Mouse (Mus musculus) embryonic facial prominence, embryonic 15.5 days (tissue): Measurements from ENCODE around the gene Acsbg1. TPM values are rescaled to one million over a fixed set of nuclear protein-coding genes. Genes with fewer than 3 reads are reported as not detected.

Experiments used
- ATAC-seq: fragments of 200-750 bp; cut with Nextera tagmentation; 2 replicates; pipeline ENCODE4 v1.8.0; 2017; ENCODE audit warnings: low read depth, moderate TSS enrichment; ENCODE audit not compliant: insufficient number of reproducible peaks, low FRiP score, low TSS enrichment
- H3K27ac ChIP-seq: fragments of 300-500 bp; sonication (generic); replicated peaks from 2 replicates; pipeline ENCODE4 v1.5.1; 2015; ENCODE audit warnings: mild to moderate bottlenecking, inconsistent platforms
- H3K27me3 ChIP-seq: fragments of 300-500 bp; sonication (generic); 2 replicates; pipeline ENCODE4 v1.6.1; 2015; ENCODE audit warnings: inconsistent platforms
- H3K36me3 ChIP-seq: fragments of 300-500 bp; sonication (generic); 2 replicates; pipeline ENCODE4 v1.6.1; 2015; ENCODE audit warnings: mild to moderate bottlenecking, inconsistent platforms
- H3K4me1 ChIP-seq: fragments of 300-500 bp; sonication (generic); 2 replicates; pipeline ENCODE4 v1.6.1; 2015; ENCODE audit warnings: inconsistent platforms
- H3K4me2 ChIP-seq: fragments of 300-500 bp; sonication (generic); replicated peaks from 2 replicates; pipeline ENCODE4 v1.6.1; 2015; ENCODE audit warnings: mild to moderate bottlenecking, inconsistent platforms
- H3K4me3 ChIP-seq: fragments of 300-500 bp; sonication (generic); replicated peaks from 2 replicates; pipeline ENCODE4 v1.5.1; 2015; ENCODE audit warnings: mild to moderate bottlenecking, inconsistent platforms
- H3K9ac ChIP-seq: fragments of 300-500 bp; sonication (generic); 2 replicates; pipeline ENCODE4 v1.6.1; 2015; ENCODE audit warnings: inconsistent platforms
- H3K9me3 ChIP-seq: fragments of 300-500 bp; sonication (generic); replicated peaks from 2 replicates; pipeline ENCODE4 v1.6.1; 2016; ENCODE audit warnings: inconsistent platforms
- WGBS: fragments of 180-500 bp; shearing (Covaris S2); methylation state at CpG from one replicate; pipeline ENCODE4 v1.1.7; 2015; 5-methylcytosine and 5-hydroxymethylcytosine counted together
- microRNA-seq: library from miRNA; unstranded; fragments of <30 nt; microRNA quantifications from one replicate; pipeline ENCODE4, GENCODE M21; 2016; ENCODE audit warnings: borderline number of aligned reads
- polyA plus RNA-seq: library from polyadenylated mRNA; unstranded; fragments of >200 nt; fragmentation: Nextera tagmentation; extraction: Ambion mirVana; gene quantifications from 2 replicates; pipeline ENCODE4 v1.2.1, GENCODE M21; 2015

The Acsbg1 gene
- polyA plus RNA-seq, 1 experiment from 2014 or later = 9.0 TPM

DNA sequence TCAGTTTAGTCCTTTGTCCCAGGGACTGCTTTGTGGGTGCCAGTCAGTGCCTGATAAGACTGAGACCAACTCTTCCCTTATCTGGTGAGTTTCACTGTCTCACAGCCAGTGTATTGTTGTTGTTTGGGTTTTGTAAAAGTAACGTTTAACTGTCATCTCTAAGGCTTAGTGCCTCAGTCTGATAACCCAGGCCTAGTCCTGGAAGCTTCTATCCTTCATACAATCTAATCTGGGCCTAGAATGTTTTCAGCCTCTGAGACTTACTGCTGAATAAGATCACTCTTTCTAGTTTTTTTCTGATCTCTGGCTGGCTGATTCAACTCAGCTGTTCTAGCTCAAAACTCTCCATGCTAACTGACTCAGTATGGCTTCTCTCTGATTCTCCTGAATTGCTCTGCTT, 78.0 kb downstream of the Acsbg1 start:
- Histone ChIP-seq H3K4me2 (no peak overlapping the region), H3K9me3 (no peaks in the 10 kb centered on the region), H3K27ac (no peak overlapping the region), H3K4me3 (no peak overlapping the region), H3K27me3 (no peaks in the 10 kb centered on the region), H3K4me1 (peaks cover 15% of the 10 kb centered on the region; the same call in 1 of the 2 replicates), H3K36me3 (no peaks in the 10 kb centered on the region), H3K9ac (no peak overlapping the region)
- WGBS = 52% methylated on average over 1 of the region's 1 CpGs
- no peak for ATAC-seq

DNA sequence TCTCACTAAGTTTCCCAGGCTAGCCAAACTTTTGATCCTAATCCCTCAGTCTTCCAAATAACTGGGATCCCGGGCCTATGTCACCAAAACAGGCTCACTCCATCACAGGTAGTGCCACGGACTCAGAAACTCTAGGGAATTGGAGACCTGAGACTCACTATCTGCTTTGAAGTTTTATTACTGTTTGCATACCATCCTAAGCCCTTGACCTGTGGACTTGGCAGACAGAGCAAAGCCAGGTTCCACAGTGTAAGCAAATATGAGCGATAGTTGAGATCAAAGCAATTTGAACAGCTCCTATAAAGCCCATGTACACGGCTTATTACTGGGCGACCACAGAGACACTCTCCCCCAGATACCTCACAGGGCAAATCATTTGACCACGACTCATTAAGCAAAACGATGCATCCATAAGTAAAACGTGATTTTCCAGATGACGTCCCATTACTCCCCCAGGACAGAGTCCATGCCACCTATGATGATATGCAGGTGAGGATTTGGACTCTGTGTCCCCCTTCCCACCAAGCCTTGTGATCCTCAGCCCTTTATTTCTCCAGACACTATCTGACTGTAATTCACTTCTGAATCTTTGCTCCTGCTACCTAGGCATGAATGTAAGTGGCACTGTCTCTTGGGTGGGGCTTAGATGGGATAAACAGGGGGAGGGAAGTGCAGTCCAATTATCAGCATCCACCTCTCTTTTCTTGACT, 90.4 kb downstream of the Acsbg1 start:
- no peak for ATAC-seq
- Histone ChIP-seq H3K4me2 (no peak overlapping the region), H3K27ac (no peak overlapping the region), H3K4me3 (no peak overlapping the region), H3K36me3 (no peaks in the 10 kb centered on the region), H3K4me1 (peaks cover 9% of the 10 kb centered on the region; the same call in 1 of the 2 replicates), H3K27me3 (no peaks in the 10 kb centered on the region), H3K9me3 (no peaks in the 10 kb centered on the region), H3K9ac (no peak overlapping the region)
- WGBS = 70% methylated on average over 9 of the region's 9 CpGs

GRCm38 (mm10) chr9:54568732-54569131, 92.9 kb downstream of the Acsbg1 start:
- Histone ChIP-seq H3K27me3 (no peaks in the 10 kb centered on the region), H3K9ac (no peak overlapping the region), H3K4me1 (peaks cover 9% of the 10 kb centered on the region; the same call in 1 of the 2 replicates), H3K9me3 (no peaks in the 10 kb centered on the region), H3K27ac (no peak overlapping the region), H3K4me2 (no peak overlapping the region), H3K36me3 (no peaks in the 10 kb centered on the region), H3K4me3 (no peak overlapping the region)
- WGBS = 40% methylated on average over 2 of the region's 2 CpGs
- no peak for ATAC-seq

DNA sequence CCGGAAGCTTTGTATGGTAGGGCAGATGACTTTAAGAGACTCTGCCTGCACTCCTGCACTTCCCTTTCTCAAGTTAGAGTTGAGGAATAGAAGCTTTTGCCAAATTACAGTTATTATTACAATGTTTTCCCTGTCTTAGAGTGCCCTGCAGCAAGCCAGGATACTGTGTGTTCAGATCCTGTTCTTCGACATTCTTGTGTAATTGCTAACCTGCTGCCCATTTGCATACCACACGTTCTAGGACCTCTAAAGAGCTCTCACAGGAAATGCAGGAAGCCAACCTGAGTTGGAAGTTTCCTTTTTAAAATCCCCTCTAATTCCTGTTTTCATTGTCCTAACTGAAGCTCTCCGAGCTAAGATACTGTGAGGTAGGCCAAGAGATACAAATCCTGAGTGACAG, 94.7 kb downstream of the Acsbg1 start:
- ATAC-seq = no peak
- Histone ChIP-seq H3K27me3 (no peaks in the 10 kb centered on the region), H3K9ac (no peak overlapping the region), H3K9me3 (no peaks in the 10 kb centered on the region), H3K4me2 (no peak overlapping the region), H3K36me3 (no peaks in the 10 kb centered on the region), H3K4me3 (no peak overlapping the region), H3K4me1 (peaks cover 9% of the 10 kb centered on the region; the same call in 1 of the 2 replicates), H3K27ac (peak overlapping the region; percentile 58)
- 28% methylated on average over 4 of the region's 4 CpGs for WGBS

DNA sequence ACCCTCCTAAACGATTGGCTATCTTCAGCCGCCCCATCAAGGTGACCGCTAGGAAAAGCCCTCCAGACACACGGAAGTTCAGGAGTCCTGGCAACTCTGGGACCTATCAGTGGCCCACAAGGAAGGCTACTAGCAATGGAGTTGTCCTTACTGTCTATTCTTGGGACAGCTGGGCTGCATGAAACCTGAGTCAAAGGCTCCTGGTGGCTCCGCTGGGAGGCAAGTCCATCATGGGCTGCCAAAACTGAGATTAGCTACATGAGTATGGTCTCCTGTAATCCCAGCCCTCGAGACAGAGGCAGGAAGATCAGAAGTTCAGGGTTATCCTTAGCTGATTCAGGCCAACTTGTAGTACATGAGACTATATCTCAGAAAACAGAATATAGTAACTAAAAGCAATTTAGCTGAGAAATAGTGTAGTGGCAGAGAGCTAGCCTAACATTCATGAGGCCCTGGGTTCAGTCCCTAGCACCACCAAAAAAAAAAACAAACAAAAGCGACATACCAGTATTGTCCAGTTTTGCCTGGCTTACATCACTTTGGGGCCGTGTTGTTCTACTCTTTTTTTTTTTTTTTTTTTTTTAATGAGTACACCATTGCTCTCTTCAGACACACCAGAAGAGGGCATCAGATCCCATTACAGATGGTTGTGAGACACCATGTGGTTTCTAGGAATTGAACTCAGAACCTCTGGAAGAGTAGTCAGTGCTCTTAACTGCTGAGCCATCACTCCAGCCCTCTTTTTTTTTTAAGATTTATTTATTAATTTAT, 100.7 kb downstream of the Acsbg1 start:
- ATAC-seq = no peak
- H3K27ac ChIP-seq = no peak overlapping the region
- H3K4me2 ChIP-seq = no peak overlapping the region
- H3K4me1 ChIP-seq = peaks cover 11% of the 10 kb centered on the region; the same call in 1 of the 2 replicates
- no peak overlapping the region for H3K4me3 ChIP-seq
- H3K9ac ChIP-seq = no peak overlapping the region
- no peaks in the 10 kb centered on the region for H3K9me3 ChIP-seq
- no peaks in the 10 kb centered on the region for H3K36me3 ChIP-seq
- no peaks in the 10 kb centered on the region for H3K27me3 ChIP-seq
- WGBS = 80% methylated on average over 8 of the region's 8 CpGs

DNA sequence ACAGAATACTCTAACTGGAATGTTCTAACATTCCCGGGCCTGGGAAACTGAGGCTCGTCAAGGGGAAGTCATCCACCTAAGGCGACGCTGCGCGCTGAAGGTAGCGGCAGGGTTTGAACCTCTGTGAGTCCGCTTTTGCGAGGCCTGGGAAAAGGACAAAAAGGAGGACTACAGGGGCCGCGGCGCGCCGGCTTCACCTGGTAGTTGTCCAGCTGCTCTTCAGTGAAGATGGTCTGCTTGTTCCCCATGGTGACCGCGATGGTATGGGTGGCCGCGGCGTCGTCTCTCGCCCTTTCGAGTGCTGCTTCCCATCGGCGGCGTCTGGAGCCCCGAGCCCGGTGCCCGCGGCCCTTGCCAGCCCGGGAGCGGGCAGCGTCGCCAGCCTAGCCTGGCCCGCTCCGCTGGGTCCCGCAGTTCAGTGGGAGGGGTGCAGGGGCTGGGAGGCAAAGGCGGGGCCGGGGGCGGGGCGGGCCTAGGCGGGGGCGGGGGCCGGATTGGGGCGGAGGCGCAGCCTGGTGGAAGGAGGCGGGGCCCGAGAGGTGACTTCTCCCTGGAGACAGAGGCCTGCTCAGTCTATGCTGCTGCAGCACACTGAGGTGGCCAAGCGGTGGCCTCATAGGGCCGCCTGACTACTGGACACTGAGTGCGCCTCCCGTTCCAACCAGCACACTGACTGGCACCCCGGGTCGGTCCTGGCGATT, 101.7 kb downstream of the Acsbg1 start, which contains the start of gene Cib2:
TSS of gene Cib2 (minus strand) at position 448 of the 701 bp plus-strand sequence.
- Histone ChIP-seq H3K4me1 (peaks cover 11% of the 10 kb centered on the region; the same call in 1 of the 2 replicates), H3K27ac (no peak within 1 kb of the TSS), H3K4me2 (peak within 1 kb of the TSS; percentile 90), H3K4me3 (peak within 1 kb of the TSS; percentile 65), H3K9me3 (no peaks in the 10 kb centered on the region), H3K36me3 (no peaks in the 10 kb centered on the region), H3K9ac (peak within 1 kb of the TSS; percentile 62), H3K27me3 (no peaks in the 10 kb centered on the region)
- ATAC-seq = peak; percentile 91
- WGBS = 1% methylated on average over 53 of the region's 54 CpGs

GRCm38 (mm10) chr9:54558731-54559130, 102.9 kb downstream of the Acsbg1 start:
- H3K9ac ChIP-seq = no peak overlapping the region
- H3K27me3 ChIP-seq = no peaks in the 10 kb centered on the region
- peak overlapping the region; percentile 90; the same call in 1 of the 2 replicates for H3K4me2 ChIP-seq
- no peaks in the 10 kb centered on the region for H3K9me3 ChIP-seq
- whole genome bisulfite sequencing = 73% methylated on average over 8 of the region's 8 CpGs
- H3K27ac ChIP-seq = no peak overlapping the region
- H3K4me1 ChIP-seq = peaks cover 11% of the 10 kb centered on the region; the same call in 1 of the 2 replicates
- no peak for ATAC-seq
- no peaks in the 10 kb centered on the region for H3K36me3 ChIP-seq
- no peak overlapping the region for H3K4me3 ChIP-seq

GRCm38 (mm10) chr9:54555044-54555443, 106.6 kb downstream of the Acsbg1 start:
- 81% methylated on average over 2 of the region's 2 CpGs for WGBS
- Histone ChIP-seq H3K4me3 (no peak overlapping the region), H3K4me2 (no peak overlapping the region), H3K9ac (no peak overlapping the region), H3K36me3 (no peaks in the 10 kb centered on the region), H3K4me1 (peaks cover 8% of the 10 kb centered on the region; the same call in 1 of the 2 replicates), H3K27me3 (no peaks in the 10 kb centered on the region), H3K27ac (no peak overlapping the region), H3K9me3 (no peaks in the 10 kb centered on the region)
- ATAC-seq = no peak

Small RNA genes within 50 kb of the gene (microRNA-seq; reads per million reads assigned to microRNA genes)
- gene Mir5710 = not detected

Other genes starting within 250 kb of the Acsbg1 start
- gene Dmxl2, start 160.2 kb downstream of the Acsbg1 start, polyA plus RNA-seq = 6.4 and 7.0 TPM in 2 replicates
- 0.12 TPM in 1 of 2 replicates, not detected in the other for gene Sh2d7, start 122.9 kb downstream of the Acsbg1 start, polyA plus RNA-seq
- gene Cib2, start 101.7 kb downstream of the Acsbg1 start, polyA plus RNA-seq = 25.2 and 25.7 TPM in 2 replicates
- gene Idh3a, start 75.5 kb downstream of the Acsbg1 start, polyA plus RNA-seq = 104 TPM in 2 replicates
- 13.5 and 15.6 TPM in 2 replicates for gene Dnaja4, start 37.0 kb upstream of the Acsbg1 start, polyA plus RNA-seq
- 142 and 143 TPM in 2 replicates for gene Wdr61, start 72.6 kb upstream of the Acsbg1 start, polyA plus RNA-seq
- gene Crabp1, start 102.9 kb upstream of the Acsbg1 start, polyA plus RNA-seq = 472 and 489 TPM in 2 replicates
- 26.2 and 27.2 TPM in 2 replicates for gene Ireb2, start 201.9 kb upstream of the Acsbg1 start, polyA plus RNA-seq